In the genomic region with DNA sequence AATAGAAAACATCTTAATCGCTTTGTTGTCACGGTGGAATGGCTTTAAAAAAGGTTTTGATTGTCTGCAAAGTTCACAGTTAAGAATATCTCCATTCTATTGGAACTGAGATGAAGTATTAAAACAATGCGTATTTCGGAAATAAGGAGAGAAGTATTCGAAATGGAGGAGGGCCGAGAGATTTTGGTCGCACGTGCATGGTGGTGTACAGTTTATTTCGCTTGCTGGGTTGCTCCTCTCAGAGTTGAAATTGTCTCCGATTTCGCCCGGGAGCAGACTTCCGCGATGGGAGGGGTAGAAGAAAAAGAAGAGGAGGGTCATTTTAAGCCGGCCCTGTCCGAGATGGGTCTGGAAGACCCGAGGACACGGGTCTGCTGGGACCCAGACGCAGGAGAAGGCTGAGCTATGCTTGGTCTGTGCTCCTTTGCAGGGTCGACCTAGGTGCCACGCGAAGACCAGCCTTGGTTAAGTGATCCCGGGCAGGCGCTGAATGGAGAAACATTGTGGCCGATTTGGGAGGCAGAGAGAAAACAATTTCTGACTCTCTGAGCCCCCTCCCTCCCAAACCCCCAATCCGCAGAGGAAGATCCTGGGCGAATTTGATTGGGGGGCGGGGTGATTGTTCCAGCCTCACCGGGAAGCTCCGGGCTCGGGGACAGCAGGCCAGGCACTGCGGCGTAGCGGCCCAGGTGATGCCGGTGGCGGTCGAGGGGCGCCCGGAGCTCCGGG, we compare ENCODE assay signal across 8 mouse cellular contexts. TPM values are rescaled to one million over a fixed set of nuclear protein-coding genes. Genes with fewer than 3 reads are reported as not detected.
DNase-seq lines count a peak whose midpoint lies in the region; ATAC-seq and TF ChIP-seq lines count a peak whose summit lies in the region.

No protein-coding gene starts in this region.

- no peak for TF ChIP-seq POLR2A in testis, adult 2 months (IDR thresholded peaks at IDR 0.05; ENCODE audit: control insufficient read depth, low read depth, low read length)

- TF ChIP-seq CTCF in testis, adult 2 months (IDR thresholded peaks at IDR 0.05; ENCODE audit: control insufficient read depth, insufficient read depth, insufficient replicate concordance, low read depth, low read length) = no peak

- H3K27me3 ChIP-seq in forebrain, embryonic 16.5 days (replicated peaks; ENCODE audit: control insufficient read depth, insufficient read depth, low read length) = no peaks in the 10 kb centered on the region
- H3K27me3 ChIP-seq in testis, adult 2 months (ENCODE audit: control insufficient read depth, insufficient read depth, low read length) = no peaks in the 10 kb centered on the region; the same call in 1 of the 2 replicates

- peak overlapping the region; percentile 97 for H3K4me2 ChIP-seq in forebrain, embryonic 16.5 days (ENCODE audit: low read length)

- WGBS in forebrain, embryonic 16.5 days = under 1% methylated on average over 40 of the region's 40 CpGs

- H3K4me1 ChIP-seq in forebrain, embryonic 16.5 days (replicated peaks; ENCODE audit: control insufficient read depth, insufficient read depth, low read length) = peaks cover 34% of the 10 kb centered on the region
- H3K4me1 ChIP-seq in testis, adult 2 months (ENCODE audit: control insufficient read depth, insufficient read depth, low read length) = peaks cover 42% of the 10 kb centered on the region

- peak; percentile 73 to 94 for DNase-seq in adrenal gland, adult (ENCODE audit: inconsistent age in 2 of 2, low spot score in 1 of 2)
- DNase-seq in adrenal gland, adult 8-10 months = no peak
- peak; percentile 30 for DNase-seq in thymus, postnatal 14 days
- DNase-seq in thymus, adult 18-20 months = no peak
- DNase-seq in kidney, adult 18-20 months = peak; percentile 85
- DNase-seq in lung, postnatal 14 days = peak; percentile 49

- H3K27ac ChIP-seq in forebrain, embryonic 16.5 days (ENCODE audit: low read length) = peak overlapping the region; percentile 96
- H3K27ac ChIP-seq in testis, adult 2 months (ENCODE audit: control insufficient read depth, insufficient read depth, low read depth, low read length) = peak overlapping the region; percentile 40

- H3K9ac ChIP-seq in forebrain, embryonic 16.5 days (replicated peaks; ENCODE audit: low read depth, low read length) = peak overlapping the region; percentile 91

- peak overlapping the region; percentile 68 for H3K4me3 ChIP-seq in forebrain, embryonic 16.5 days (replicated peaks; ENCODE audit: low read length)
- peak overlapping the region; percentile 37 for H3K4me3 ChIP-seq in testis, adult 2 months (ENCODE audit: control insufficient read depth, low read depth, low read length)

- H3K36me3 ChIP-seq in forebrain, embryonic 16.5 days (ENCODE audit: control insufficient read depth, insufficient read depth) = no peaks in the 10 kb centered on the region
- no peaks in the 10 kb centered on the region for H3K36me3 ChIP-seq in testis, adult 2 months (ENCODE audit: control insufficient read depth, insufficient read depth, low read length)

- no peaks in the 10 kb centered on the region for H3K9me3 ChIP-seq in forebrain, embryonic 16.5 days (ENCODE audit: control insufficient read depth, low read length)

- ATAC-seq in forebrain, embryonic 16.5 days = no peak

RNA-seq across cellular contexts. Expression of a gene that starts 2.8 kb away (rescaled TPM):
- 10 to 100 TPM; 16.6 to 24.5 (median 19.5) TPM for total RNA-seq in adrenal gland, adult 8-10 months (2022)
- polyA plus RNA-seq in forebrain, embryonic 16.5 days (2015; fragmentation: Nextera tagmentation; extraction: Ambion mirVana) = 14.5 and 14.8 TPM in 2 replicates
- 2.3 and 2.9 TPM in 2 replicates for polyA plus RNA-seq in testis, adult 2 months (2012; rRNA removed)

Comparison
In these comparisons a context has a peak if more than half of its experiments do, and no peak if none do; other contexts are left out.
1. DNase-seq: peak in adrenal gland, adult (2 of 2), thymus, postnatal 14 days (single experiment), kidney, adult 18-20 months (single experiment) and lung, postnatal 14 days (single experiment); none in adrenal gland, adult 8-10 months (single experiment) and thymus, adult 18-20 months (0 of 2).